Mouse (Mus musculus): ENCODE measurements around the gene Mypop.
A peak's percentile ranks its signal among the peaks of the same experiment; 100 is the strongest.

Mypop gene

GRCm38 (mm10) chr7:18990601-18991295, at the start of gene Mypop:
TSS of gene Mypop (plus strand) at chr7:18991245.
- DNase-seq, result peak; percentile 100

GRCm38 (mm10) chr7:18942376-18942775, 48.7 kb upstream of the Mypop start:
- no peak for DNase-seq

- DNase-seq, result no peak
These were observed 48.2 kb upstream of the Mypop start for GRCm38 (mm10) chr7:18942815-18943214.

- peak; percentile 81 to 89 for DNase-seq
These were observed 42.9 kb upstream of the Mypop start for GRCm38 (mm10) chr7:18948151-18948550.

- no peak for DNase-seq
These were observed 41.1 kb upstream of the Mypop start for GRCm38 (mm10) chr7:18949781-18950522.

- no peak for DNase-seq
These were observed 40.3 kb upstream of the Mypop start for GRCm38 (mm10) chr7:18950523-18951315.

GRCm38 (mm10) chr7:18951397-18951796, 39.6 kb upstream of the Mypop start:
- no peak for DNase-seq

GRCm38 (mm10) chr7:18957569-18958383, 33.3 kb upstream of the Mypop start:
- DNase-seq, result peak; percentile 61 to 68

- DNase-seq, result peak in 1 of 2 experiments; percentile 18
These were observed 32.7 kb upstream of the Mypop start for GRCm38 (mm10) chr7:18958384-18958766.

GRCm38 (mm10) chr7:18959446-18959845, 31.6 kb upstream of the Mypop start:
- peak; percentile 40 to 69 for DNase-seq

GRCm38 (mm10) chr7:18962171-18962792, 28.8 kb upstream of the Mypop start:
- no peak for DNase-seq

GRCm38 (mm10) chr7:18962795-18963194, 28.2 kb upstream of the Mypop start:
- DNase-seq, result no peak

- no peak for DNase-seq
These were observed 27.7 kb upstream of the Mypop start for GRCm38 (mm10) chr7:18963294-18963843.

GRCm38 (mm10) chr7:18965312-18965711, 25.7 kb upstream of the Mypop start:
- DNase-seq, result no peak

GRCm38 (mm10) chr7:18967603-18968002, 23.4 kb upstream of the Mypop start:
- DNase-seq, result no peak

- no peak for DNase-seq
These were observed 20.1 kb upstream of the Mypop start for GRCm38 (mm10) chr7:18970956-18971355.

- no peak for DNase-seq
These were observed 12.7 kb upstream of the Mypop start for GRCm38 (mm10) chr7:18978381-18978780.

- no peak for DNase-seq
These were observed 4.5 kb upstream of the Mypop start for GRCm38 (mm10) chr7:18986503-18986902.

GRCm38 (mm10) chr7:18987100-18987499, 3.9 kb upstream of the Mypop start, which contains the start of gene Nanos2:
TSS of gene Nanos2 (plus strand) at chr7:18987400.
- no peak for DNase-seq

- DNase-seq, result no peak
These were observed 3.3 kb upstream of the Mypop start for GRCm38 (mm10) chr7:18987747-18988146.

- DNase-seq, result no peak
These were observed 2.3 kb upstream of the Mypop start for GRCm38 (mm10) chr7:18988780-18989179.

GRCm38 (mm10) chr7:18989995-18990394, 1.1 kb upstream of the Mypop start:
- no peak for DNase-seq

Data from lung, adult 18-20 months (tissue).